Mouse (Mus musculus): ENCODE measurements around the gene Syt11. TPM values are rescaled to one million over a fixed set of nuclear protein-coding genes. Genes with fewer than 3 reads are reported as not detected.
"Not testable (repeated sequence)": the region's sequence is repeated elsewhere in the genome, so short reads cannot be mapped to it uniquely, and the experiment has no call there.

Syt11 gene
- polyA plus RNA-seq, 1 experiment from 2014 or later = 51.5 TPM

- not testable (repeated sequence) for H3K4me2 ChIP-seq (ENCODE audit: low read depth, low read length); H3K4me3 ChIP-seq (ENCODE audit: low read depth, low read length); H3K9ac ChIP-seq (replicated peaks; ENCODE audit: low read length); H3K4me1 ChIP-seq (ENCODE audit: control insufficient read depth, insufficient read depth, low read length); H3K36me3 ChIP-seq (replicated peaks; ENCODE audit: control insufficient read depth, insufficient read depth, low read depth, low read length); H3K27me3 ChIP-seq (ENCODE audit: control insufficient read depth, insufficient read depth, low read length); H3K9me3 ChIP-seq (replicated peaks; ENCODE audit: control insufficient read depth, low read length); H3K27ac ChIP-seq (replicated peaks; ENCODE audit: low read depth, low read length)
- DNase-seq (ENCODE audit: low spot score) = peak; percentile 79
- ATAC-seq (replicated peaks; ENCODE audit: insufficient number of reproducible peaks, low FRiP score, low TSS enrichment, low read depth) = peak; percentile 45
- under 1% methylated on average over 18 of the region's 19 CpGs for WGBS
Observed at GRCm38 (mm10) chr3:88772399-88772798, 2.6 kb downstream of the Syt11 start.

- Histone ChIP-seq H3K4me2 (ENCODE audit: low read depth, low read length) (peak overlapping the region; percentile 35), H3K9ac (replicated peaks; ENCODE audit: low read length) (peak overlapping the region; percentile 47; the same call in 1 of the 2 replicates), H3K27ac (replicated peaks; ENCODE audit: low read depth, low read length) (peak overlapping the region; percentile 56; the same call in 1 of the 2 replicates), H3K4me3 (ENCODE audit: low read depth, low read length) (peak overlapping the region; percentile 18)
- not testable (repeated sequence) for H3K27me3 ChIP-seq (ENCODE audit: control insufficient read depth, insufficient read depth, low read length); H3K9me3 ChIP-seq (replicated peaks; ENCODE audit: control insufficient read depth, low read length); H3K4me1 ChIP-seq (ENCODE audit: control insufficient read depth, insufficient read depth, low read length); ATAC-seq (replicated peaks; ENCODE audit: insufficient number of reproducible peaks, low FRiP score, low TSS enrichment, low read depth); H3K36me3 ChIP-seq (replicated peaks; ENCODE audit: control insufficient read depth, insufficient read depth, low read depth, low read length); DNase-seq (ENCODE audit: low spot score)
- WGBS = 9% methylated on average over 3 of the region's 6 CpGs
Observed at GRCm38 (mm10) chr3:88771941-88772280, 3.1 kb downstream of the Syt11 start.

DNA sequence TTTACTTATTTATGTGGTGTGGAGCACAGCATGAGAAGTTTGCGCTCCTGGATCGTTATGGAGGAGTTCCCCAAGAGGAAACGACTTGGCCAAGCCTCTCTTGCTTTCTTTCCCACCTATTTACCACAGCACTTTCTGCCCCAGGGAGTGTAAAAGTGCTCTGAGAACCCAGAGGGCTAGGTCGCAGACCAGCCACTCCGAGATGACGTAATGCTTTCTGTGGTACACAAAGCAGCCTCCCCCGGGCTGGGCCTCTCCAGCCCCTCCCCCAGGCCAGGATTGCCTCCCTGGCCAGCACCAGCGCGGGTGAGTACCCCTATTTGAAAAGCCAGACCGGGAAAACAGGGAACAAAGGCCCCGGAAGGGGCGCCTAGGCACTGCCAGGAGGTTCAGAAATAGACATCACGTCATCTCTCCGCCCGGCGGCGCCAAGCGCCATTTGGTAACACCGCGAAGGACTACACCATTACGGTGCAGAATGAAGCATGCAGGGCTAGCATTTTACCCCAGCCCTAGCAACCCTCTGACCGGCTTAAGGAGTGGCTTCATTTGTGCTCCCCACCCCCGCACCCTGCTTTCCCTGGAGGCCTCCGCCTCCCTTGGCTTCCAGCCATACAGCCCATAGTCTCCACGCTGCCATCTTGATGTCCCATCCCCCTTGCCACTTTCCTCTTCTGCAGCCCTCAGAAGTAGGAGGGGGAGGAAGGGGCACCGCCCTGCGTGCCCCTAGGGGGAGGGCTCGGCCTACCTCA, 3.6 kb downstream of the Syt11 start:
- WGBS = 4% methylated on average over 16 of the region's 28 CpGs
- H3K27ac ChIP-seq (replicated peaks; ENCODE audit: low read depth, low read length) = peak overlapping the region; percentile 56; the same call in 1 of the 2 replicates
- H3K9ac ChIP-seq (replicated peaks; ENCODE audit: low read length) = peak overlapping the region; percentile 47
- H3K27me3 ChIP-seq (ENCODE audit: control insufficient read depth, insufficient read depth, low read length); H3K9me3 ChIP-seq (replicated peaks; ENCODE audit: control insufficient read depth, low read length); H3K4me1 ChIP-seq (ENCODE audit: control insufficient read depth, insufficient read depth, low read length); H3K36me3 ChIP-seq (replicated peaks; ENCODE audit: control insufficient read depth, insufficient read depth, low read depth, low read length): not testable (repeated sequence)
- peak overlapping the region; percentile 18 for H3K4me3 ChIP-seq (ENCODE audit: low read depth, low read length)
- peak; percentile 60 for DNase-seq (ENCODE audit: low spot score)
- peak; percentile 80 for ATAC-seq (replicated peaks; ENCODE audit: insufficient number of reproducible peaks, low FRiP score, low TSS enrichment, low read depth)
- peak overlapping the region; percentile 35 for H3K4me2 ChIP-seq (ENCODE audit: low read depth, low read length)

- DNase-seq (ENCODE audit: low spot score) = no peak
- Histone ChIP-seq H3K27ac (replicated peaks; ENCODE audit: low read depth, low read length) (no peak overlapping the region), H3K4me2 (ENCODE audit: low read depth, low read length) (no peak overlapping the region), H3K27me3 (ENCODE audit: control insufficient read depth, insufficient read depth, low read length) (no peaks in the 10 kb centered on the region), H3K4me1 (ENCODE audit: control insufficient read depth, insufficient read depth, low read length) (no peaks in the 10 kb centered on the region), H3K9me3 (replicated peaks; ENCODE audit: control insufficient read depth, low read length) (no peaks in the 10 kb centered on the region), H3K9ac (replicated peaks; ENCODE audit: low read length) (no peak overlapping the region), H3K4me3 (ENCODE audit: low read depth, low read length) (no peak overlapping the region), H3K36me3 (replicated peaks; ENCODE audit: control insufficient read depth, insufficient read depth, low read depth, low read length) (peaks cover 9% of the 10 kb centered on the region)
- ATAC-seq (replicated peaks; ENCODE audit: insufficient number of reproducible peaks, low FRiP score, low TSS enrichment, low read depth) = no peak
- WGBS = 62% methylated on average over 6 of the region's 6 CpGs
Observed at GRCm38 (mm10) chr3:88762401-88762831, 12.5 kb downstream of the Syt11 start.

- no peak overlapping the region for H3K4me2 ChIP-seq (ENCODE audit: low read depth, low read length)
- ATAC-seq (replicated peaks; ENCODE audit: insufficient number of reproducible peaks, low FRiP score, low TSS enrichment, low read depth) (no peak), DNase-seq (ENCODE audit: low spot score) (no peak)
- peaks cover 9% of the 10 kb centered on the region for H3K36me3 ChIP-seq (replicated peaks; ENCODE audit: control insufficient read depth, insufficient read depth, low read depth, low read length)
- H3K27ac ChIP-seq (replicated peaks; ENCODE audit: low read depth, low read length) = no peak overlapping the region
- no peaks in the 10 kb centered on the region for H3K27me3 ChIP-seq (ENCODE audit: control insufficient read depth, insufficient read depth, low read length)
- H3K9ac ChIP-seq (replicated peaks; ENCODE audit: low read length) = no peak overlapping the region
- no peaks in the 10 kb centered on the region for H3K4me1 ChIP-seq (ENCODE audit: control insufficient read depth, insufficient read depth, low read length)
- H3K9me3 ChIP-seq (replicated peaks; ENCODE audit: control insufficient read depth, low read length) = no peaks in the 10 kb centered on the region
- no peak overlapping the region for H3K4me3 ChIP-seq (ENCODE audit: low read depth, low read length)
- WGBS = 94% methylated on average over 19 of the region's 19 CpGs
Observed at GRCm38 (mm10) chr3:88761619-88762018, 13.3 kb downstream of the Syt11 start.

DNA sequence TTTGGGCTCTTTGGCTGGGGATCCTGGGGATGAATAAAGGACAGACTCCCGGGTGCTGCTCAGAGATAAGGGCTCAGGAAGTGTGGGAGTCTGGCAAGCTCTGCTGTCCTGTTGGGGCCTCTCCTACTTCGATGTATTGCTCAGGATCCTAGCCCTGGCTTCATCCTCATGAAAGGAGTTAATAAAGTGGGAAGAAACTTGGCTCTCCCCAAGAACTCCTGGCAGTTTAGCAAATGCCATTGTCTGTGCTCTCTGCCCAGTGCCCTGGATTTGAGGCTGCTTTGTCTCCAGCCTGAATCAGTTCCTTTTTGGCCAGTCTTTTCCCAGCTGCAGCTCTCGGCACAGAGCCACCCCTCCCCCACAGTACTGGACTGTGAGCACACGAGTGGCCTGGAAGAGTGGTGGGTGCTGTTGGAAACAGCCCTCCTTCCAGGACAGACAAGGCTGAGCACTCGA, 16.9 kb downstream of the Syt11 start:
- no peak overlapping the region for H3K4me3 ChIP-seq (ENCODE audit: low read depth, low read length)
- 0 out of 2 replicates have a peak overlapping the region, but pooled peaks have one; percentile 28 for H3K27ac ChIP-seq (replicated peaks; ENCODE audit: low read depth, low read length)
- H3K36me3 ChIP-seq (replicated peaks; ENCODE audit: control insufficient read depth, insufficient read depth, low read depth, low read length) = peaks cover 9% of the 10 kb centered on the region
- peak overlapping the region; percentile 23 for H3K9ac ChIP-seq (replicated peaks; ENCODE audit: low read length)
- H3K4me1 ChIP-seq (ENCODE audit: control insufficient read depth, insufficient read depth, low read length) = no peaks in the 10 kb centered on the region
- H3K27me3 ChIP-seq (ENCODE audit: control insufficient read depth, insufficient read depth, low read length) = no peaks in the 10 kb centered on the region
- DNase-seq (ENCODE audit: low spot score) (peak; percentile 53), ATAC-seq (replicated peaks; ENCODE audit: insufficient number of reproducible peaks, low FRiP score, low TSS enrichment, low read depth) (0 out of 2 replicates have a peak, but pooled peaks have one; percentile 45)
- 18% methylated on average over 5 of the region's 5 CpGs for WGBS
- H3K4me2 ChIP-seq (ENCODE audit: low read depth, low read length) = no peak overlapping the region
- no peaks in the 10 kb centered on the region for H3K9me3 ChIP-seq (replicated peaks; ENCODE audit: control insufficient read depth, low read length)

- Histone ChIP-seq H3K27me3 (ENCODE audit: control insufficient read depth, insufficient read depth, low read length) (no peaks in the 10 kb centered on the region), H3K36me3 (replicated peaks; ENCODE audit: control insufficient read depth, insufficient read depth, low read depth, low read length) (peaks cover under 1% of the 10 kb centered on the region), H3K9me3 (replicated peaks; ENCODE audit: control insufficient read depth, low read length) (no peaks in the 10 kb centered on the region), H3K4me1 (ENCODE audit: control insufficient read depth, insufficient read depth, low read length) (no peaks in the 10 kb centered on the region), H3K4me2 (ENCODE audit: low read depth, low read length) (no peak overlapping the region), H3K4me3 (ENCODE audit: low read depth, low read length) (no peak overlapping the region), H3K27ac (replicated peaks; ENCODE audit: low read depth, low read length) (no peak overlapping the region), H3K9ac (replicated peaks; ENCODE audit: low read length) (no peak overlapping the region; the same call in 1 of the 2 replicates)
- ATAC-seq (replicated peaks; ENCODE audit: insufficient number of reproducible peaks, low FRiP score, low TSS enrichment, low read depth) (no peak), DNase-seq (ENCODE audit: low spot score) (no peak)
- WGBS = 51% methylated on average over 4 of the region's 4 CpGs
Observed at GRCm38 (mm10) chr3:88756276-88756675, 18.7 kb downstream of the Syt11 start.

DNA sequence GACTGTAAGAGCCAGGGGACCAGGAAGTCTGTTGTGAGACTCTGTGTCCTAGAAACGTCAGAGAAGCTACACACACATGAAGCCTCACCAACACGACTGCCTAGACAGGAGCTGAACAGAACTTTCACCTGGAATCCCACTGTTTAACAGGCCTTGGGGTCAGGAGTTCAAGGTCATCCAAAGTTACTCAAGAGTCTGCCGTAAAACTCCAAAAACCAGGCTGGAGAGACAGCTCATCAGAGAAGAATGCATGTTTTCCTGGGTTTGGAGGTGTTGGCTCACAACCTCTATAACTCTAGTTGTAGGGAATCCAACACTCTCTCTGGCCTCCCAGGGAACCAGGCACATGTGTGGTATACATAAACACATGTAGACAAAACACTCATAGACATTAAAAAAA, 19.4 kb downstream of the Syt11 start:
- no peaks in the 10 kb centered on the region for H3K27me3 ChIP-seq (ENCODE audit: control insufficient read depth, insufficient read depth, low read length)
- H3K27ac ChIP-seq (replicated peaks; ENCODE audit: low read depth, low read length) = no peak overlapping the region
- no peaks in the 10 kb centered on the region; the same call in 1 of the 2 replicates for H3K36me3 ChIP-seq (replicated peaks; ENCODE audit: control insufficient read depth, insufficient read depth, low read depth, low read length)
- H3K4me2 ChIP-seq (ENCODE audit: low read depth, low read length) = no peak overlapping the region
- H3K9me3 ChIP-seq (replicated peaks; ENCODE audit: control insufficient read depth, low read length) = no peaks in the 10 kb centered on the region
- H3K4me3 ChIP-seq (ENCODE audit: low read depth, low read length) = no peak overlapping the region
- no peak for ATAC-seq (replicated peaks; ENCODE audit: insufficient number of reproducible peaks, low FRiP score, low TSS enrichment, low read depth)
- WGBS = 62% methylated on average over 3 of the region's 3 CpGs
- H3K9ac ChIP-seq (replicated peaks; ENCODE audit: low read length) = no peak overlapping the region
- no peak for DNase-seq (ENCODE audit: low spot score)
- no peaks in the 10 kb centered on the region for H3K4me1 ChIP-seq (ENCODE audit: control insufficient read depth, insufficient read depth, low read length)
